Mouse (Mus musculus) MEL (cell line): ENCODE results near the gene Eif2b1. TPM values are rescaled to one million over a fixed set of nuclear protein-coding genes. Genes with fewer than 3 reads are reported as not detected.
A peak's percentile ranks its signal among the peaks of the same experiment; 100 is the strongest.
"Not testable (repeated sequence)": the region's sequence is repeated elsewhere in the genome, so short reads cannot be mapped to it uniquely, and the experiment has no call there.

Experiments used
- DNase-seq: peaks from one replicate; pipeline ENCODE4 v3.0.0; 2011; ENCODE audit warnings: low read depth, low spot score
- H3K27ac ChIP-seq: 2 replicates; pipeline ENCODE4 v1.5.1; 2012; ENCODE audit warnings: low read depth, mild to moderate bottlenecking, control low read depth, low read length, moderate library complexity; ENCODE audit not compliant: control insufficient read depth
- H3K27me3 ChIP-seq, 2 experiments: fragments of 150-350 bp in 1 of 2; sonication (generic) in 1 of 2; 2 replicates each; pipeline ENCODE4 v1.6.1; 2012; ENCODE audit warnings: low read length in 2 of 2, mild to moderate bottlenecking in 2 of 2, improper control_type of control experiment in 1 of 2, moderate library complexity in 1 of 2; ENCODE audit not compliant: insufficient read depth in 2 of 2, control insufficient read depth in 1 of 2
- H3K36me3 ChIP-seq, 2 experiments: 2 replicates each; pipeline ENCODE4 v1.6.1; 2012 to 2014; ENCODE audit warnings: low read length in 2 of 2, improper control_type of control experiment in 1 of 2, inconsistent platforms in 1 of 2, mild to moderate bottlenecking in 1 of 2; ENCODE audit not compliant: insufficient read depth in 2 of 2, control insufficient read depth in 1 of 2
- H3K4me1 ChIP-seq, 2 experiments: fragments of 150-350 bp in 1 of 2; sonication (generic) in 1 of 2; 2 replicates each; pipeline ENCODE4 v1.6.1; 2012; ENCODE audit warnings: low read length in 2 of 2, improper control_type of control experiment in 1 of 2, mild to moderate bottlenecking in 1 of 2; ENCODE audit not compliant: insufficient read depth in 2 of 2, control insufficient read depth in 1 of 2
- H3K4me3 ChIP-seq, 2 experiments: fragments of 150-350 bp in 1 of 2; sonication (generic) in 1 of 2; 2 replicates each; pipeline ENCODE4 v1.5.1; 2012; ENCODE audit warnings: low read depth in 2 of 2, low read length in 2 of 2, mild to moderate bottlenecking in 2 of 2, moderate library complexity in 2 of 2, control low read depth in 1 of 2, improper control_type of control experiment in 1 of 2; ENCODE audit not compliant: control insufficient read depth in 1 of 2, insufficient read depth in 1 of 2
- H3K79me2 ChIP-seq: 2 replicates; pipeline ENCODE4 v1.6.1; 2012; ENCODE audit warnings: mild to moderate bottlenecking, low read length, moderate library complexity; ENCODE audit not compliant: control insufficient read depth, poor library complexity, insufficient read depth
- H3K9ac ChIP-seq: 2 replicates; pipeline ENCODE4 v1.6.1; 2012; ENCODE audit warnings: low read depth, mild to moderate bottlenecking, control low read depth, low read length, moderate library complexity; ENCODE audit not compliant: control insufficient read depth, poor library complexity, severe bottlenecking
- H3K9me3 ChIP-seq: fragments of 150-350 bp; sonication (generic); replicated peaks from 2 replicates; pipeline ENCODE4 v1.6.1; 2012; ENCODE audit warnings: mild to moderate bottlenecking, low read length, improper control_type of control experiment, moderate library complexity; ENCODE audit not compliant: insufficient read depth
- CHD1 ChIP-seq: IDR thresholded peaks from 2 replicates; pipeline ENCODE4 v1.6.1; 2012; ENCODE audit warnings: low read depth, mild to moderate bottlenecking, inconsistent platforms, low read length, improper control_type of control experiment
- CTCF ChIP-seq, 3 experiments: IDR thresholded peaks in 2 of 3; conservative IDR thresholded peaks in 1 of 3; 2 replicates each; pipeline ENCODE4 v1.5.1; 2011 to 2012; ENCODE audit warnings: low read length in 3 of 3, low read depth in 2 of 3, mild to moderate bottlenecking in 2 of 3, improper control_type of control experiment in 1 of 3, inconsistent platforms in 1 of 3, mixed read lengths in 1 of 3, moderate library complexity in 1 of 3; ENCODE audit not compliant: control insufficient read depth in 1 of 3, insufficient read depth in 1 of 3, poor library complexity in 1 of 3, severe bottlenecking in 1 of 3
- ETS1 ChIP-seq: IDR thresholded peaks from 2 replicates; pipeline ENCODE4 v1.6.1; 2012; ENCODE audit warnings: low read depth, mild to moderate bottlenecking, inconsistent platforms, low read length, improper control_type of control experiment, moderate library complexity
- GABPA ChIP-seq: IDR thresholded peaks from 2 replicates; pipeline ENCODE4 v1.6.1; 2012; ENCODE audit warnings: low read depth, mild to moderate bottlenecking, inconsistent platforms, low read length, improper control_type of control experiment, moderate library complexity
- GATA1 ChIP-seq: IDR thresholded peaks from 2 replicates; pipeline ENCODE4 v1.6.1; 2011; ENCODE audit warnings: low read depth, low read length, improper control_type of control experiment
- MAX ChIP-seq: IDR thresholded peaks from 2 replicates; pipeline ENCODE4 v1.6.1; 2011; ENCODE audit warnings: low read length, improper control_type of control experiment
- MAZ ChIP-seq: IDR thresholded peaks from 2 replicates; pipeline ENCODE4 v1.6.1; 2012; ENCODE audit warnings: low read depth, mild to moderate bottlenecking, inconsistent platforms, low read length, improper control_type of control experiment
- MXI1 ChIP-seq: IDR thresholded peaks from 2 replicates; pipeline ENCODE4 v1.6.1; 2011; ENCODE audit warnings: mild to moderate bottlenecking, low read depth, low read length, improper control_type of control experiment
- NRF1 ChIP-seq: IDR thresholded peaks from 2 replicates; pipeline ENCODE4 v1.6.1; 2014; ENCODE audit warnings: low read depth, mild to moderate bottlenecking, inconsistent platforms, low read length, improper control_type of control experiment, moderate library complexity; ENCODE audit not compliant: poor library complexity, insufficient read depth, severe bottlenecking
- POLR2A ChIP-seq, 2 experiments: IDR thresholded peaks; 2 replicates each; pipeline ENCODE4 v1.6.1; 2011 to 2012; ENCODE audit warnings: low read length in 2 of 2, mild to moderate bottlenecking in 2 of 2, control low read depth in 1 of 2, improper control_type of control experiment in 1 of 2, low read depth in 1 of 2, moderate library complexity in 1 of 2; ENCODE audit not compliant: control insufficient read depth in 1 of 2, insufficient read depth in 1 of 2, poor library complexity in 1 of 2
- POLR2AphosphoS2 ChIP-seq: IDR thresholded peaks from 2 replicates; pipeline ENCODE4 v1.6.1; 2011; ENCODE audit warnings: low read length, improper control_type of control experiment
- POLR2AphosphoS5 ChIP-seq: IDR thresholded peaks from 2 replicates; pipeline ENCODE4 v1.6.1; 2012; ENCODE audit warnings: low read depth, borderline replicate concordance, mild to moderate bottlenecking, inconsistent platforms, low read length, moderate library complexity, mixed read lengths
- SIN3A ChIP-seq: IDR thresholded peaks from 2 replicates; pipeline ENCODE4 v1.6.1; 2012; ENCODE audit warnings: low read length, improper control_type of control experiment, inconsistent platforms
- TAL1 ChIP-seq: IDR thresholded peaks from 2 replicates; pipeline ENCODE4 v1.6.1; 2012; ENCODE audit warnings: mild to moderate bottlenecking, inconsistent platforms, low read length, moderate library complexity, mixed read lengths
- TBP ChIP-seq: IDR thresholded peaks from 2 replicates; pipeline ENCODE4 v1.8.0; 2011; ENCODE audit warnings: low read depth, low read length, improper control_type of control experiment
- UBTF ChIP-seq: IDR thresholded peaks from 2 replicates; pipeline ENCODE4 v1.6.1; 2012; ENCODE audit warnings: low read depth, mild to moderate bottlenecking, inconsistent platforms, low read length, improper control_type of control experiment, moderate library complexity, borderline replicate concordance; ENCODE audit not compliant: insufficient read depth
- USF1 ChIP-seq: IDR thresholded peaks from 2 replicates; pipeline ENCODE4 v1.6.1; 2014; ENCODE audit warnings: low read depth, mild to moderate bottlenecking, inconsistent platforms, low read length, improper control_type of control experiment, moderate library complexity
- ZKSCAN1 ChIP-seq: IDR thresholded peaks from 2 replicates; pipeline ENCODE4 v1.6.1; 2012; ENCODE audit warnings: low read depth, mild to moderate bottlenecking, inconsistent platforms, low read length, improper control_type of control experiment, moderate library complexity
- ZMIZ1 ChIP-seq: IDR thresholded peaks from 2 replicates; pipeline ENCODE4 v1.6.1; 2012; ENCODE audit warnings: low read depth, mild to moderate bottlenecking, inconsistent platforms, low read length, improper control_type of control experiment, moderate library complexity
- ZNF384 ChIP-seq: IDR thresholded peaks from 2 replicates; pipeline ENCODE4 v1.6.1; 2012; ENCODE audit warnings: low read depth, mild to moderate bottlenecking, inconsistent platforms, low read length, improper control_type of control experiment
- polyA plus RNA-seq, 2 experiments: library from polyadenylated mRNA; stranded (reverse) in 1 of 2; unstranded in 1 of 2; fragments of >175 nt in 1 of 2; fragments of >200 nt in 1 of 2; gene quantifications; 2 replicates each; pipeline versions ENCODE4 v1.2.1 to v1.2.4; 2012; ENCODE audit warnings: low replicate concordance in 2 of 2, low read depth in 1 of 2; ENCODE audit not compliant: insufficient read length in 2 of 2, insufficient read depth in 1 of 2, missing spikeins in 1 of 2
- total RNA-seq: library from RNA; depleted of rRNA; stranded (reverse); fragments of 300-350 nt; gene quantifications from 2 replicates; pipeline ENCODE4 v1.2.3, GENCODE M21; 2012

Gene Eif2b1
- total and polyA plus RNA-seq, 3 experiments: 119 to 599 (median 126) TPM

DNA sequence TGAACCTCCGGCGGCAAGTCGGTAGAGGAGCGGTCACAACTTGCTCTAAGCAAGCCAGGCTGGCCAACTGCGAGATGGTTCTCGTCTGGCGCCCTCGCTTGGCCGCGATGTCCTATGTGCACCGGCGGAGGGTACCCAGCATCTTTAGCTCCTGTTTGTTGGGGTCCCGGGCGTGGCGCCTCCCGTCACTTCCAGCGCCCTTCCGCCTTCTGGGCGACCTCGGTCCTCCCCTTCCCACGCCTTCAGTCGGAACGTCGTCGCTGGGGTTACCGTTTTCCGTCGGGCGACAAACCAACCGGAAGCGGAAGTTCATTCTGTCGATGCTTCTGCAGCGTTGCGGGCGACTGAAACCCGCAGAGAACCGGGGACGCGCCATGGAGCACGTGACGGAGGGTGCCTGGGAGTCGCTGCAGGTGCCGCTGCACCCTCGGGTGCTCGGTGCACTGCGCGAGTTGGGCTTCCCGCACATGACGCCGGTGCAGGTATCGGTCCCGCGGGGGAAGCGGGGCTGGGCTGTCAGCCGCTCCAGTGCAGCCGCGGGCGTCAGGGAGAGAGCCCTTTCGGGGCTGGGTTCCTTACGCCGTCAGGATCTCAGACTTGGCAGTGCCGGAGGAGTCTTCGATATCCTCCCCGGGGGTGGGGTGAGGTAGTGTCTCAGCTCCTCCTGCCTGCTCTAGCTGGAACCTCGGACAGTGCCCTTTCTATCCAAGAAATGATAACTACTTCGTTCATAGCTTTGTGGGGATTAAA, 26.2 kb downstream of the Eif2b1 start, which contains the start of gene Ddx55 (continued):
- TF ChIP-seq SIN3A (peak; percentile 99), NRF1 (no peak), TBP (peak; percentile 92)

DNA sequence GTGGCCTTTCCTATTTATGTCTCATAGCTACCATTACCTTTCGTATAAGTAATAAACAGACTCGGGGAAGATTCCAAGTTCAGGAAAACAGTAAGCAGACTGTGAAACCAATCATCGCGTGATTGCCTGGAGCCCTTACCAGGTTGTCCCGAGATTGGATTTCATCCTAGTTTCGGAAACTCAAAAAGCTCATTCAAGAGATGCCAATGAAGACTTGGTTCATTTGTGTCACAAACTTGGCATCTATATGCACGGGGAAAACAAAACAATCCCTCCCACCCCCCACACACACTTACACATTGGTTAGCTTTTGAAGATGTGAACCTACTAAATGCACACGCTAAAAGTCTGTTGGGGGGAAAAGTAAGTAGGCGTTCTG, 26.8 kb downstream of the Eif2b1 start:
- DNase-seq: peak; percentile 50
- TF ChIP-seq GATA1 (no peak), MAZ (no peak), ZKSCAN1 (0 out of 2 replicates have a peak, but pooled peaks have one; percentile 11), SIN3A (no peak), MXI1 (no peak), POLR2AphosphoS2 (0 out of 2 replicates have a peak, but pooled peaks have one; percentile 10), POLR2A (IDR thresholded peaks at IDR 0.05; ENCODE audit: control insufficient read depth in 1 of 2, insufficient read depth in 1 of 2, low read depth in 1 of 2, low read length in 2 of 2, poor library complexity in 1 of 2) (no peak), POLR2AphosphoS5 (no peak), USF1 (no peak), TAL1 (no peak), MAX (no peak), UBTF (no peak), GABPA (no peak), ETS1 (no peak)
- Histone ChIP-seq H3K9ac (peak overlapping the region; percentile 78), H3K9me3 (no peaks in the 10 kb centered on the region), H3K79me2 (peaks cover 22% of the 10 kb centered on the region), H3K4me3 (peak overlapping the region; percentile 63 to 97), H3K27me3 (no peaks in the 10 kb centered on the region), H3K27ac (peak overlapping the region; percentile 63), H3K36me3 (peaks cover 0 to 21% of the 10 kb centered on the region in 2 experiments; a peak in 3 of 4 replicates), H3K4me1 (peaks cover 0 to 10% of the 10 kb centered on the region in 2 experiments; a peak in 1 of 4 replicates)

DNA sequence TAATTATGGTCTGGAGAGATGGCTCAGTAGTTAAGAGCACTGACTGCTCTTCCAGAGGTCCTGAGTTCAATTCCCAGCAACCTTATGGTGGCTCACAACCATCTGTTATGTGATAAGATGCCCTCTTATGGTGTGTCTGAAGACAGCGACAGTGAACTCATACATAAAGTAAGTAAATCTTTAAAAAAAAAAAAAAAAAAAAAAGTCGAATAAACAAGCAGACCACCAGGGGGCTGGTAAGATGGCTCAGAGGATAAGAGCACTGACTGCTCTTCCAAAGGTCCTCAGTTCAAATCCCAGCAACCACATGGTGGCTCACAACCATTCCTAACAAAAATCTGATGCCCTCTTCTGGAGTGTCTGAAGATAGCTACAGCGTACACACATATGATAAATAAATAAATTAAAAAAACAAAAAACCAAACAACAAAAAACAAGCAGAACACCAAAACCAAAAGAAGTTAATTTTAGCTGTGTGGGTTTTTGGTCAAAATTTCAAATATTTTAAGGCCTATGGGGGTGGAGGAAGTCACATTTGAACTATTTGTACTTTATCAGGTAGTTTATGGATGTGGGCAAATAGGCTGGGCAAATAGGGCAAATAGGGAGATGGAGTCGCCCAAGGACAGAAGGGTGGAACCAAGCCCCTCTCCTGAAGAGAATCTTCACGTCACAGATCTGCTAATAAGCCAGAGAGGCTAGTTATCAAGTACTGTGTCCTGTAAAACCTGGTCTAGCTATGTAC, 27.4 kb downstream of the Eif2b1 start:
- not testable (repeated sequence) for H3K4me1 ChIP-seq, H3K9me3 ChIP-seq, H3K27me3 ChIP-seq
- TF ChIP-seq CTCF (IDR thresholded peaks at IDR 0.05 in 2 of 3, conservative IDR thresholded peaks at IDR 0.05 in 1 of 3; ENCODE audit: control insufficient read depth in 1 of 3, insufficient read depth in 1 of 3, low read depth in 2 of 3, low read length in 3 of 3, poor library complexity in 1 of 3, severe bottlenecking in 1 of 3) (peak in 1 of 3 experiments; percentile 22; a peak in 2 of 6 replicates), POLR2AphosphoS2 (peak; percentile 43), ZMIZ1 (0 out of 2 replicates have a peak, but pooled peaks have one; percentile 53), CHD1 (0 out of 2 replicates have a peak, but pooled peaks have one; percentile 8), ZNF384 (peak; percentile 64)
- peak; percentile 53 for DNase-seq
- Histone ChIP-seq H3K36me3 (peaks cover 0 to 23% of the 10 kb centered on the region in 2 experiments; a peak in 3 of 4 replicates), H3K79me2 (peaks cover 21% of the 10 kb centered on the region), H3K9ac (peak overlapping the region; percentile 78), H3K27ac (peak overlapping the region; percentile 63), H3K4me3 (peak overlapping the region; percentile 63 to 97)
